Mouse (Mus musculus) cerebellum, adult 2 months (tissue): ENCODE results near the gene Kbtbd2. TPM values are rescaled to one million over a fixed set of nuclear protein-coding genes. Genes with fewer than 3 reads are reported as not detected.

Experiments used
- DNase-seq, 2 experiments: peaks; one replicate each; pipeline ENCODE4 v3.0.0; 2021
- H3K27ac ChIP-seq: fragments of 200-500 bp; 2 replicates; pipeline ENCODE4 v1.5.1; 2012; ENCODE audit warnings: low read length, control low read depth, inconsistent platforms; ENCODE audit not compliant: insufficient read depth
- H3K27me3 ChIP-seq: fragments of 200-500 bp; 2 replicates; pipeline ENCODE4 v1.6.1; 2012; ENCODE audit warnings: inconsistent platforms, mild to moderate bottlenecking, low read length, moderate library complexity; ENCODE audit not compliant: control insufficient read depth, insufficient read depth
- H3K4me1 ChIP-seq: fragments of 200-500 bp; 2 replicates; pipeline ENCODE4 v1.6.1; 2011; ENCODE audit warnings: low read length; ENCODE audit not compliant: control insufficient read depth, insufficient read depth
- H3K4me3 ChIP-seq: fragments of 200-500 bp; replicated peaks from 2 replicates; pipeline ENCODE3; 2011; ENCODE audit warnings: mild to moderate bottlenecking, low read depth, low read length, control low read depth; ENCODE audit not compliant: insufficient read depth
- CTCF ChIP-seq: fragments of 200-500 bp; IDR thresholded peaks from 2 replicates; pipeline ENCODE4 v1.5.1; 2011; ENCODE audit warnings: low read depth, mild to moderate bottlenecking, control low read depth, low read length, moderate library complexity, borderline replicate concordance; ENCODE audit not compliant: insufficient read depth
- POLR2A ChIP-seq: fragments of 200-500 bp; IDR thresholded peaks from 2 replicates; pipeline ENCODE4 v1.6.1; 2011; ENCODE audit warnings: low read length, control low read depth, borderline replicate concordance; ENCODE audit not compliant: insufficient read depth
- WGBS: fragments of 180-500 bp; shearing (Covaris S2); methylation state at CpG from one replicate; pipeline ENCODE4 v1.1.7; 2018; 5-methylcytosine and 5-hydroxymethylcytosine counted together
- polyA plus RNA-seq: library from polyadenylated mRNA; depleted of rRNA; stranded (reverse); fragments of >200 nt; gene quantifications from 2 replicates; pipeline ENCODE4 v1.2.3, GENCODE M21; 2012; rRNA removed

Gene Kbtbd2
- polyA plus RNA-seq: 34.4 and 35.6 TPM in 2 replicates

DNA sequence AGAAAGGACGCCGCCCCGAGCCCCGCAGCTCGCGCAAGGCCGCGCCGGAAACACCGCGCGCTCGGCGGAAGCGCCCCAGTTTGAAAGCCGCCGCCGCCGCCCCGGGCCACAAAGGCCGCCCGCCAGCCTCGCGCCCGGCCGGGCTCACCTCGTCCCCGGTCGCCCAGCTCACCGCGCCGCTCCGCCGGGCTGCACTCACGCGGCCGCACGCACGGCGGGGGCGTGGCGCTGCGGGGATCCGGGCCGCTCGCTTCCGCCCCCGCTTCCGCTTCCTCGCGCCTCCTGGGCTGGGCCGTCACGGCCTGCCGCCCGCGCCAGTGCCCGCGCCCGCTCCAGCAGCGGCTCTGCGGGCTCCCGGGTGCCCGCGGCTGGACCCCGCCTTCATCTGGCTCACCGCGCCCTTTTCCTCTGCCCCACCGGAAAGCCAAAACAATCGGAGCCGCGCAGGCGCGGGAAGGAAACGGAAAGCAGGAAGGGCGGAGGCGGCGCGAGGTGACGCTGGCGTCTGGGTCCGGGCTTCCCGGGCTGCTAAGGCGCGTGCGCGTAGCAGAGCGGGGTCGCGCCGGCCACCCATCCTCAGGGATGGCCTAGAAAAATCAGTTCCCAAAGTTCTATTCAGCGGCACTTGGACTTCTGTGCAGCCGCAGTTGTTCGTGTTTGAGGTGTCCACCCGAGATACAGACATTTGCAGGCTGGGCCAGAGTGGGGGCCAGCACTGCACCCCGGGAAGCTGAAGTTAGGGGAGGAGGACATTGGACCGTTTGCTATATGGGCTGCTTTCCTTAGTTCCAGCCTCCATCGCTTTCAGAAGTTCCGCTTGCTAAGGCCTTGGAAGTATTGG lies at the start of gene Kbtbd2:
Gene Kbtbd2, minus strand, starts transcription at position 503 of the 841 bp plus-strand sequence.
- peak; percentile 97 for DNase-seq
- H3K4me3 ChIP-seq: peak within 1 kb of the TSS; percentile 93
- H3K27ac ChIP-seq: peak within 1 kb of the TSS; percentile 95
- no peak for TF ChIP-seq CTCF
- TF ChIP-seq POLR2A: peak; percentile 92
- H3K4me1 ChIP-seq: peaks cover 2% of the 10 kb centered on the region; the same call in 1 of the 2 replicates
- under 1% methylated on average over 96 of the region's 98 CpGs for WGBS
- no peaks in the 10 kb centered on the region for H3K27me3 ChIP-seq

DNA sequence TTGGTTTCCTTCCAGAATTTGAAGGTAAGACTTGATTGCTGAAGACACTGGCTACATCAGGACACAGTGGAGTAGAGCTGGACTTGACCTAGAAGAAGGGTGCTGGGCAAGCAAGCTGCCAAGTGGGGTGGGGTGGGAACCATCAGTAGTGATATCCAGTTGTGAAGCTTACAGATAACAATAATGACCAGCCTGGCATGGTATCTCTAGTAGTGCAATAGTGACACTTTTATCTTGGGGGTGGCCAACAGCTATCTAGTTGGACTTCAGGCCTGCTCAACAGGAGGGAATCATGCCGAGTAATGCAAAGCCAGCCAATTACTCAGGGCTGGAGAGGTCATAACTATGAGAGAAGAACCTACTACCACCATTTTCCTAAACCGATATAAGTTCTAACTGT lies 46.8 kb upstream of the Kbtbd2 start:
- H3K4me1 ChIP-seq: no peaks in the 10 kb centered on the region
- H3K27ac ChIP-seq: no peak overlapping the region
- no peak overlapping the region for H3K4me3 ChIP-seq
- WGBS: 88% methylated on average over 2 of the region's 2 CpGs
- DNase-seq: no peak
- H3K27me3 ChIP-seq: no peaks in the 10 kb centered on the region
- TF ChIP-seq CTCF (no peak), POLR2A (no peak)

- no peak for TF ChIP-seq POLR2A
- TF ChIP-seq CTCF: no peak
- H3K27ac ChIP-seq: no peak overlapping the region
- 57% methylated on average over 3 of the region's 3 CpGs for WGBS
- no peak overlapping the region for H3K4me3 ChIP-seq
- no peaks in the 10 kb centered on the region for H3K27me3 ChIP-seq
- H3K4me1 ChIP-seq: no peaks in the 10 kb centered on the region
- no peak for DNase-seq
Observed at GRCm38 (mm10) chr6:56843229-56843628, 45.6 kb upstream of the Kbtbd2 start.

- DNase-seq: no peak
- Histone ChIP-seq H3K4me1 (no peaks in the 10 kb centered on the region), H3K27me3 (no peaks in the 10 kb centered on the region), H3K27ac (no peak overlapping the region), H3K4me3 (no peak overlapping the region)
- TF ChIP-seq POLR2A (no peak), CTCF (no peak)
- 89% methylated on average over 3 of the region's 3 CpGs for WGBS
Observed at GRCm38 (mm10) chr6:56837621-56838020, 40.0 kb upstream of the Kbtbd2 start.

DNA sequence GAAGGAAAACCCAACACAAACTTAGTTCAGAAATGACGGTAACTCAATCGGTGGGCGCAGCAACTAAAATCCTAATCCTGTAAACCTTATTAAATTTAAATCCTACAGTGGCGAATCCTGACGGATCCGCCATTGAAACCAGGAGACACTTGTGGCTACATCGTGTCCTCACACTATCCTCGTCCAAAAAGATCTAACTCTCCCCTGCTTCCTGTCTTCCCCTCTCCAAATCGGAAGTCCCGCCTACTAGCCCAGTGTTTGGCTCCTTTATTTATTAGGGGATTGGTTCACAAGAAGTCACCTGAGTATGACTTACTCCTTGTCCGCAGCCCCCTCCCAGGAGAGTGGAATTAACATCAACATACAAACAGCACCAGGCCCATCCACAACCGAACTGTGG lies 39.6 kb upstream of the Kbtbd2 start:
- DNase-seq: no peak
- 96% methylated on average over 12 of the region's 12 CpGs for WGBS
- no peaks in the 10 kb centered on the region for H3K27me3 ChIP-seq
- H3K27ac ChIP-seq: no peak overlapping the region
- TF ChIP-seq CTCF (no peak), POLR2A (no peak)
- no peak overlapping the region for H3K4me3 ChIP-seq
- H3K4me1 ChIP-seq: no peaks in the 10 kb centered on the region

DNA sequence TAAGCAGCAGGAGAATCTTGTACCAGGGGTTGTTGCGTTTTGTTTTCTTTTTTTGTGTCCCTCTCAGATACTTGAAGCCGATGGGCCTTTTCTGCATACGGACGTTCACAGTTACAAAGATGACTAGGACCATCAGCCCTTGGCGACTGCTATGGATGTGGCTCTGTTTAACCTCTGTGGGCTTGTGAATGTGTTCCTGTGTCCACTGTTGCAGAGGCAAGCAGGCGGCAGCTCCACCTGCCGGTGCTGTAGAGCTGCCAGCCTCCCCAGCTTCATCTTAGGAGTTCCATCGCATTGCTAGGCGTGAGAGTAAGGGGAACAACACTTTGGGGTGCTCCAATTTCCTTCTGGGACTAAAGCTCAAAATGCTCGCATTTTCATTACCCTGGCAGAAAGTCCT lies 37.9 kb upstream of the Kbtbd2 start:
- TF ChIP-seq CTCF (no peak; the same call in 1 of the 2 replicates), POLR2A (no peak)
- Histone ChIP-seq H3K4me1 (no peaks in the 10 kb centered on the region), H3K27ac (no peak overlapping the region), H3K4me3 (no peak overlapping the region), H3K27me3 (no peaks in the 10 kb centered on the region)
- DNase-seq: no peak
- 70% methylated on average over 10 of the region's 10 CpGs for WGBS

DNA sequence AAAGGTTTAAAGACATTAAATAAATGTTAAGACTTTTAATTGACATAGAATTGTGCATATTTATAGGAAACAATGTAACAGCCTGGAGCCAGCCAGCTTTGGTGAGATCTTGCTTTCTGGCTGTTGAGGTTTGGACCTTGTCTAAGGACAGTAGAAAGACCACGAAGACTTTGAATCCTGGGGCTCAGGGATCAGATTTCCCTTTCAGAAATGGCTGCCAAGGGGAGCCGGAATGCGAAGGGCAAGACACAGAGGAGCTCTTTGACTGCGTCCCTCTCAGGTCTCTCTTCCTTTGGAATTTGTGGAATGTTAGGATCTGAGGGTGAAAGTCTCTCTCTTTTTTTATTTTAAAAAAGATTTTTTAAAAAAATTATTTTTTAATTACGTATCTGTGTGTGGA lies 37.2 kb upstream of the Kbtbd2 start:
- no peaks in the 10 kb centered on the region for H3K4me1 ChIP-seq
- H3K27me3 ChIP-seq: no peaks in the 10 kb centered on the region
- H3K27ac ChIP-seq: no peak overlapping the region
- no peak for DNase-seq
- no peak overlapping the region for H3K4me3 ChIP-seq
- WGBS: 71% methylated on average over 5 of the region's 5 CpGs
- no peak for TF ChIP-seq POLR2A
- TF ChIP-seq CTCF: no peak

DNA sequence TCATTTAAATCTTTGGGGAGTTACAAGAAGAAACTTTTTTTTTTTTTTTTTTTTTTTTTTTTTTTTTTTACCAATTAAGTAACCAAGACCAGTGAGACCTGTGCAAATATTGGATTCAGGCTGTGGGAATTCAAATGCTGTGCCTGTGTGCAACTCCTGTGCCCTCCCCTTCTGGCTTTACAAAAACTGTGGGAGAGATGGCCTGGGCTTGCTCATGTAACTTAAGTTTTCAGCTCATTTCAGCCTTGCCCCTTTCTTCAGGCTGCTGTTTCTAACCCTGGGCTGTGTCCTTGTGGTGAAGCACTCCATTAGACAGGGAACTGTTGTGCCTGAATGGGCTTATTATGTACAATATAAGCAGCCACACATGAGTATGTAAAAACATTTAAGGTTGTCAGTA lies 35.2 kb upstream of the Kbtbd2 start:
- H3K4me3 ChIP-seq: no peak overlapping the region
- no peak overlapping the region for H3K27ac ChIP-seq
- TF ChIP-seq CTCF (no peak), POLR2A (no peak)
- no peaks in the 10 kb centered on the region for H3K4me1 ChIP-seq
- no peak for DNase-seq
- H3K27me3 ChIP-seq: no peaks in the 10 kb centered on the region
